Mouse (Mus musculus) cerebellum, postnatal 14 days (tissue): Measurements from ENCODE around the gene Snx29.
A peak's percentile ranks its signal among the peaks of the same experiment; 100 is the strongest.
"Not testable (repeated sequence)": the region's sequence is repeated elsewhere in the genome, so short reads cannot be mapped to it uniquely, and the experiment has no call there.

Experiments used
- DNase-seq, 2 experiments: peaks; one replicate each; pipeline ENCODE4 v3.0.0; 2021; ENCODE audit warnings: mixed read lengths in 2 of 2

Snx29 gene

GRCm38 (mm10) chr16:11322409-11323323 lies at the start of gene Snx29:
Gene Snx29 (plus strand): TSS chr16:11322908.
- DNase-seq = peak; percentile 99

GRCm38 (mm10) chr16:11276888-11277287 lies 45.8 kb upstream of the Snx29 start:
- DNase-seq = no peak

- DNase-seq = no peak
Observed at GRCm38 (mm10) chr16:11278778-11279177, 43.9 kb upstream of the Snx29 start.

- DNase-seq = no peak
Observed at GRCm38 (mm10) chr16:11282655-11283232, 40.0 kb upstream of the Snx29 start.

- DNase-seq = no peak
Observed at GRCm38 (mm10) chr16:11284881-11285280, 37.8 kb upstream of the Snx29 start.

GRCm38 (mm10) chr16:11285949-11286348 lies 36.8 kb upstream of the Snx29 start:
- no peak for DNase-seq

GRCm38 (mm10) chr16:11288873-11289272 lies 33.8 kb upstream of the Snx29 start:
- not testable (repeated sequence) for DNase-seq

GRCm38 (mm10) chr16:11295583-11295982 lies 27.1 kb upstream of the Snx29 start:
- not testable (repeated sequence) for DNase-seq

- not testable (repeated sequence) for DNase-seq
Observed at GRCm38 (mm10) chr16:11297700-11298099, 25.0 kb upstream of the Snx29 start.

- DNase-seq = no peak
Observed at GRCm38 (mm10) chr16:11303741-11304140, 19.0 kb upstream of the Snx29 start.

GRCm38 (mm10) chr16:11305531-11305930 lies 17.2 kb upstream of the Snx29 start:
- no peak for DNase-seq

GRCm38 (mm10) chr16:11313512-11313911 lies 9.2 kb upstream of the Snx29 start, which contains the start of gene Tnfrsf17:
Gene Tnfrsf17 (plus strand): TSS chr16:11313812.
- no peak for DNase-seq

- no peak for DNase-seq
Observed at GRCm38 (mm10) chr16:11315786-11316320, 6.9 kb upstream of the Snx29 start.

GRCm38 (mm10) chr16:11316748-11317147 lies 6.0 kb upstream of the Snx29 start:
- DNase-seq = no peak

- no peak for DNase-seq
Observed at GRCm38 (mm10) chr16:11317324-11317723, 5.4 kb upstream of the Snx29 start.

GRCm38 (mm10) chr16:11323324-11324051 lies 780 bp downstream of the Snx29 start:
- peak in 1 of 2 experiments; percentile 31 for DNase-seq

- no peak for DNase-seq
Observed at GRCm38 (mm10) chr16:11330081-11330800, 7.5 kb downstream of the Snx29 start.

- no peak for DNase-seq
Observed at GRCm38 (mm10) chr16:11331030-11331429, 8.3 kb downstream of the Snx29 start.

- no peak for DNase-seq
Observed at GRCm38 (mm10) chr16:11343292-11343815, 20.6 kb downstream of the Snx29 start.

- DNase-seq = no peak
Observed at GRCm38 (mm10) chr16:11351903-11352302, 29.2 kb downstream of the Snx29 start.

- DNase-seq = no peak
Observed at GRCm38 (mm10) chr16:11359173-11359572, 36.5 kb downstream of the Snx29 start.

GRCm38 (mm10) chr16:11359919-11360318 lies 37.2 kb downstream of the Snx29 start:
- no peak for DNase-seq
